Mouse (Mus musculus): ENCODE results near the gene B430306N03Rik.
A peak's percentile ranks its signal among the peaks of the same experiment; 100 is the strongest.
"Not testable (repeated sequence)": the region's sequence is repeated elsewhere in the genome, so short reads cannot be mapped to it uniquely, and the experiment has no call there.

The B430306N03Rik gene

GRCm38 (mm10) chr17:48315905-48316579 is at the start of gene B430306N03Rik:
TSS of gene B430306N03Rik (plus strand) at chr17:48316141.
- DNase-seq, result not testable (repeated sequence)

GRCm38 (mm10) chr17:48266610-48267304 is 49.2 kb upstream of the B430306N03Rik start:
- no peak for DNase-seq

DNA sequence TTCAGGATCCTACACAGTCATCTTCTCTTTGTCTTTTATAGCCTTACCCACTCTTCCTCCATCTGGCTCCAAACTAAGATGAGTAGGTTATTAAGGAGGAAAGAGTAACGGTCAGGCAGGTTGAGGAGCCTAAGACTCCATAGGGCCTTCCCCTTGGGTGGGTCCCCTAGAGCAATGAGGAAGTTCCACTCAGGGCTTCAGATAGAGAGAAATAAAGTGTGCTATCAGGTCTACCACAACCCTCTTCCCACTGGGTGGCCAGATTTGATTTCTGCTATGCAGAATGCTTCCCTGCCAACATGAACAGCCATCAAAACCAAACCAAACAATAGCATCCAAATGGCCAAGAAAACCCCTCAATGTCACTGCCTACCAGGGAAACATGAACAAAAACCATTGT is 48.4 kb upstream of the B430306N03Rik start:
- no peak for DNase-seq

DNA sequence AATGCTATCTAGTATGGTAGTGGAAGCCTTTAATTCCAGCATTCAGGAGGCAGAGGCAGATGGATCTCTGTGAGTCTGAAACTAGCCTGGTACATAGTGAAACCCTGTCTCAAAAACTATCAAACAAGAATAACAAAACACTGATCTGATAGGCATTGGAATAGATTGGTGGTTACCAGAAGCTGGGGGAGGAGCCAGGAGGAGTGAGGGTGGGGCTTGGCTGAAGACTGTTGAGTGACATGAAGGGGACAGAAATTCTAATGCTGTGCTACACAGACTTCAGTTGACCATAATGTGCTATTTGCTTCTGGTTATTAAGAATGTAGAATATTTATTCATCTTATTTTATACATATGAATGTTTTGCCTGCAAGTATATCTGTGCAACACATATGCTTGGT is 47.7 kb upstream of the B430306N03Rik start:
- no peak for DNase-seq

- no peak for DNase-seq
Measured at GRCm38 (mm10) chr17:48269833-48270232, 46.1 kb upstream of the B430306N03Rik start.

- no peak for DNase-seq
Measured at GRCm38 (mm10) chr17:48272158-48272557, 43.8 kb upstream of the B430306N03Rik start.

DNA sequence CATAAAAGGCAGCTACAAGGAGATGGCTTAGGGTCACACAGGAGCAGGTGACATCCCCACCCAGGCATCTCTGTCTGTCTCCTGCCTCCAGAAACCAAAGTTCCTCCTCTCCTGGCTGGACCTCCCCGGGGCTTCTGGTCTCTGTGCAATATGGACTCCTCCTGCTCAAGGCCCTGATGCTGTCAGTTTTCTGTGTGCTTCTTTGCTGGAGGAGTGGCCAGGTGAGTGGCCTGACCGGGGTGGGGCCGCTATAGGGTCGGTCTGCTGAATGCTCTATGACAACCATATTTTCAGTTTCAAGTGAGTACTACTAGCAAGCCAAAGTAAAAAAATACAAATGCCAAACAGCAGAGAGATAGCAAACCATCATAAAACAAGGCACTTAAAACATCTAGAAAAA is 43.3 kb upstream of the B430306N03Rik start:
- no peak for DNase-seq

- no peak for DNase-seq
Measured at GRCm38 (mm10) chr17:48274098-48274497, 41.8 kb upstream of the B430306N03Rik start.

GRCm38 (mm10) chr17:48274885-48275284 is 41.1 kb upstream of the B430306N03Rik start:
- DNase-seq, result peak; percentile 68

GRCm38 (mm10) chr17:48275736-48276135 is 40.2 kb upstream of the B430306N03Rik start:
- no peak for DNase-seq

GRCm38 (mm10) chr17:48278381-48278780 is 37.6 kb upstream of the B430306N03Rik start:
- DNase-seq, result no peak

- DNase-seq, result no peak
Measured at GRCm38 (mm10) chr17:48279002-48279401, 36.9 kb upstream of the B430306N03Rik start.

DNA sequence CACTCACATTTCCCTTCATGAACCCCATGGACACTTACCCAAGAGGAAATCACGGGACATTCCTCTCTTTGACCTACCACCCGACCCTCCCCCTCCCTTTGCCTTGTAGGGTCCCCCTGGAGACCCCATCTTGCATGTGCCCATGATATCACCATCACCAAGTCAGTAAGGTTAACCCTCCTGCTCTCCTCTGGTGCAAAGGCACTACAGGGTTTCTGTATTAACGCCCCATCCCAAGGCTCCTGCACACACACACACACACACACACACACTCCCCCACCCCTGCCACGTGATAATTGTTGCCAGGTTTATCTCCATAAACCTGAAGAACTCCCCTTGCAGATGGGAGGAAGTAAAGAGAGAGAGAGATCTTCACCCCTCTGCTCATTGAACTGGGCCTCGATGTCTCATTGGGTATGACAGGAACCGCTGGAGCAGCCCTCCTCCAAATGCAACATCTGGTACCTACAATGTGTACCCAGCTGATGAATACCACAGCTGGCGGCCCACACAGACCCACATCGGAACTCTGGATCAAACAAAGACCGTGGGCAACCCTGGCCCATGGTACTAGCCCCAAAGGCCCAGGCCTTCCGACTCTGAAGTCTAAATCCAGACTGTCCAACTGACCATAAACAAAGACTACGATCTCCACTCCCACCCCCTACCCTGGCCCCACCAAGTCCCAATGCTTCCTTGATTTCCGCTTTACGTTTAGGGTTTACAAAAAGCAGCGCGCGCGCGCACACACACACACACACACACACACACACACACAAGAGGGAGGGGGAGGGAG is 34.8 kb upstream of the B430306N03Rik start:
- DNase-seq, result no peak

DNA sequence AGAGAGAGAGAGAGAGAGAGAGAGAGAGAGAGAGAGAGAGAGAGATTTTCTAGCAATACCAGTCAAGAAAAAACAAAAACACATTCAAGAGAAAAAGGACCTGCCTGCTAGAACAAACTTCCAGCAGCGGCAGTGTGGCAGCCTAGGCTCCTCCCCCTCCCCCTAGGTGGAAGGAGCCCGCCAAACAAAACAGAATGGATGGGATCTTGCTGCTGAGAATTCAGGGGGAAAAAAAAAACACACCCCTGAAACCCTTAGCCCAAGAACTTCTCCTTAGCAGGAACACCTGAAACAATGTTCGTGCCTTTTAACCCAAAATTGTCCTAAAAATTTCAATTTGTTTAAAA is 34.2 kb upstream of the B430306N03Rik start:
- no peak for DNase-seq

GRCm38 (mm10) chr17:48286765-48287164 is 29.2 kb upstream of the B430306N03Rik start:
- no peak for DNase-seq

- DNase-seq, result no peak
Measured at GRCm38 (mm10) chr17:48287276-48287675, 28.7 kb upstream of the B430306N03Rik start.

GRCm38 (mm10) chr17:48293500-48294194 is 22.3 kb upstream of the B430306N03Rik start:
- no peak for DNase-seq

GRCm38 (mm10) chr17:48299203-48299602 is 16.7 kb upstream of the B430306N03Rik start, which contains the start of gene Treml2:
TSS of gene Treml2 (plus strand) at chr17:48299498.
- DNase-seq, result no peak

DNA sequence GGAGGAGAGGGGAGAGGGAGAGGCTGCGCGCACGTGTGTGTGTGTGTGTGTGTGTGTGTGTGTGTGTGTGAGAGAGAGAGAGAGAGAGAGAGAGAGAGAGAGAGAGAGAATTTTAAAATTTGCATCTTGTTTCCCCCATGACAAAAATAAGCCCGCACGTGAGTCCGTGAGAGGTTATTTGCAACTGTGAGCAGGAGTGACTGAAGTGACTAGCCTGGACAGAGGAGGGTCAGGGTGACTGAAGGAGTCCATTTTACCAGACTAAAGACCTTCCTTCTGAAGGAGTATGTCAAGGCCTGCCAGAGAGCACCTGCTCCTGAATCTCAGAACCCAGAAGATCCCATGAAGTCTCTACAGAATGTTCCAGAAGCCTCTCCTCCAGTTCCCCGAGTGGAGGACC is 16.2 kb upstream of the B430306N03Rik start:
- no peak for DNase-seq

DNA sequence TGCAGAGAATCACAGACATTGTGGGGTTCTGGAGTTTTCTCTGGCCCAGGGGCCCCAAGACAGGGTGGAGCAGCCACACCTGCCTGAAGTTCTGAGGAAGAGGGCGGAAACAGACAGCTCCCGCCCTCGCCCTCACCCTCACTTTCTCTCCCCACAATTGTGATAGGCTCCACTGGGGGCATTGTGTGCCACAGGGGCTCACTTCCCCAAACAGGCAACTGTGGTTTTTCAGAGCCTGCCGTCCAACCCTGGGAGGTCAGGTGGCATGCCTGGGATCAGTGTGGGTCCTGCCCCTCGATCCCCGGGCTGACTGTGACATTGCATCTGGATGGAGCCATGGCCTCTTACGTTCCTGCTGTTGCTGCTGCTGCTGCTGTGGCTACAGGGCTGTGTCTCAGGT is 15.7 kb upstream of the B430306N03Rik start:
- no peak for DNase-seq

GRCm38 (mm10) chr17:48300861-48301260 is 15.1 kb upstream of the B430306N03Rik start:
- DNase-seq, result no peak

- DNase-seq, result no peak
Measured at GRCm38 (mm10) chr17:48301792-48302191, 14.1 kb upstream of the B430306N03Rik start.

DNA sequence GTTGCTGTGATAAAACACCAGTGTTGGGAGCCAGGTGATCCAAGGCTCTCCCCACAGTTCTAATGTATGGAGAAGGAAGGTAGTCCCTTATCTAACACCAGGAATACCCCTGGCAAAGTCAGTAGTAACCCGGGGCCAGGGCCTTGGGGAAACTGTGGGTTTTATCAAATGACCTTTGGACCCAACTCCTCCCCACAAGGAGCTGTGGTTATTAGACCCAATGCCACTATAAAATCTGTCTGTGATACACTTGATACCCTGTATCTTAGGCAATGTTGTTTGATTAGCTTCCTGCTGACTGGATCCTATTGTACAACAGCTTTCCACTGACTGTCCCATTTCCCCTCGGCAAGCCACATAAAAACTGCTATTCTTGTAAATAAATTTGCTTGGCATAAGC is 3.8 kb upstream of the B430306N03Rik start:
- no peak for DNase-seq

All from cerebellum, adult 9-10 months (tissue).